Mouse (Mus musculus) heart, adult 10 weeks (tissue): Measurements from ENCODE around the gene Slc37a3. TPM values are rescaled to one million over a fixed set of nuclear protein-coding genes. Genes with fewer than 3 reads are reported as not detected.

Source experiments
- polyA plus RNA-seq: library from polyadenylated mRNA; stranded (reverse); fragments of 350-450 nt; fragmentation: Illumina TruSeq; extraction: RNeasy Lipid Tissue Mini Kit (QIAGEN cat#74804); gene quantifications from one replicate; pipeline ENCODE4 v1.2.3, GENCODE M21; 2014; ENCODE audit warnings: low read depth, low replicate concordance

The Slc37a3 gene
- polyA plus RNA-seq, result 11.7 TPM

GRCm38 (mm10) chr6:39377311-39377827 lies at the start of gene Slc37a3:
TSS of gene Slc37a3 (minus strand) at chr6:39377675.

GRCm38 (mm10) chr6:39419851-39420721 lies 42.6 kb upstream of the Slc37a3 start, which contains the start of gene Mkrn1:
TSS of gene Mkrn1 (minus strand) at chr6:39420462.

GRCm38 (mm10) chr6:39381125-39381880 lies 3.8 kb upstream of the Slc37a3 start, which contains the start of gene Rab19:
TSS of gene Rab19 (plus strand) at chr6:39381175.

Other genes starting within 250 kb of the Slc37a3 start
- gene Kdm7a, start 170.9 kb downstream of the Slc37a3 start, polyA plus RNA-seq, result 10.9 TPM
- gene Rab19, start 3.5 kb upstream of the Slc37a3 start, polyA plus RNA-seq, result not detected
- 33.9 TPM for gene Mkrn1, start 42.8 kb upstream of the Slc37a3 start, polyA plus RNA-seq
- gene Dennd2a, start 180.2 kb upstream of the Slc37a3 start, polyA plus RNA-seq, result 4.0 TPM
- 13.2 TPM for gene Adck2, start 196.2 kb upstream of the Slc37a3 start, polyA plus RNA-seq
- not detected for gene Gm42420, start 208.1 kb upstream of the Slc37a3 start, polyA plus RNA-seq
- gene Ndufb2, start 214.9 kb upstream of the Slc37a3 start, polyA plus RNA-seq, result 765 TPM